Mouse (Mus musculus): ENCODE results near the gene Galntl6.
"Not testable (repeated sequence)": the region's sequence is repeated elsewhere in the genome, so short reads cannot be mapped to it uniquely, and the experiment has no call there.

Gene Galntl6

GRCm38 (mm10) chr8:57766471-57767065 is 1145.9 kb downstream of the Galntl6 start:
- DNase-seq (ENCODE audit: low spot score in 2 of 2) = no peak

DNA sequence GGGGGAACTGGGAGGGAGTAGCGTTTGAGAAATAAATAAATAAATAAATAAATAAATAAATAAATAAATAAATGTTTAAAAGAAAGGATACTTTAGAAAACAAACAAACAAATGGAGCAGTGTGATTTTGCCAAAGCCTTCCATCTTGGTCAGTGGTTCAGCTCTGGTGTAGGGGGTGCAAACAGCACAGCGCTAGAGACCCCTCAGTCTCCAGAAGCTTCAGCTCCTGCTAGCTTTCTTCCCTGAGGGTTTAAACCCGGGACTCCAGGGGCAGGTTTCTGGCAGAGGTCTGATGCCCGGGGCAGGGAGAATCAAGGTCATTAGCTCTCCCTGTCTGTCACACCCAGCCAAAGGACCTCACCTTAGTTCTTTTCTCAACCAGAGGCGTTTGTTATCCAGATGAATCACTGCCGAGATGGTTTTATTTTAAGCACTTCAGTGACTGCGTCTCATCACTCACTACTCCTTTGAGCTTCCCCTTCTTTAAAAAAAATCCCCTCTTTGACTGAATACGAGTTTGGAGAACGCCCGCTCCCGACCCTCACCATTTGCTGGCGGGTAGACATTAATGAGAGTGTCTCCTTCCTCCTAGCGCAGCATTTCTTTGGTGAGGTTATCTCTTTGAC is 1146.6 kb downstream of the Galntl6 start:
- no peak for DNase-seq (ENCODE audit: low spot score in 2 of 2)

DNA sequence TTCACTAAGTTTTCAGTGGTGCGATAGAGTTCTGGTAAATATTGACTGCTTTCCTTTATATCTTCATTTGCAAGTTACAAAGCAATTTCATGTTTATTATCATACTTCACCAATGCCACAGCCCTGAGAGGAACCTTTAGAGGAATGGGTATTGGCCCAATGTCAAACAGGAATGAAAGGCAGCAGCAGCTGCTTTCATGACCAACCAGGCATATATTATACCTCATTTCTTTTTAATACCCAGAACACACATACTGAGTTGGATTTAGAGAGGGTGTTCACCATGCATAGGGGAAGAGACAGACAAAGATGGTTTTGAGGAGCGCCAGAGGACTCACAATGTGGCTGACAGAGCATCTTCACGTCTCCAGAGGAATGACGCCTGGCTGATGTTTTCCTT is 1147.2 kb downstream of the Galntl6 start:
- DNase-seq (ENCODE audit: low spot score in 2 of 2) = no peak

- DNase-seq (ENCODE audit: low spot score in 2 of 2) = not testable (repeated sequence)
These were observed 1149.8 kb downstream of the Galntl6 start for GRCm38 (mm10) chr8:57762622-57763021.

DNA sequence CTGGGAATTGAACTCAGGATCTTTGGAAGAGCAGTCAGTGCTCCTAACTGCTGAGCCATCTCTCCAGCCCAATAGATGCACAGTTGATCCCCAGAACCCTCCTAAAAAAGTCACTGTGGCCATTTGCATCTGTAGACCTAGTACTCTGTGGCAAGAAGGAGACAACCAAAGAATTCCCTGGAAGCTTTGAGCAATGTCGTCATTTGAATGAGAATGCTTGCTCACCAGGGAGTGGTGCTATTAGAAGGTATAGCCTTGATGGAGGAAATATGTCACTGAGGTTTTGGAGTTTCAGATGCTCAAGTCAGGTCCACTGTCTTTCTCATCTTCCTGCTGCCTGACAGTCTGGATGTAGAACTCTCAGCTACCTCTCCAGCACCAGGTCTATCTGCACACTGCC is 1151.5 kb downstream of the Galntl6 start:
- DNase-seq (ENCODE audit: low spot score in 2 of 2) = no peak

- no peak for DNase-seq (ENCODE audit: low spot score in 2 of 2)
These were observed 1153.6 kb downstream of the Galntl6 start for GRCm38 (mm10) chr8:57758857-57759256.

- no peak for DNase-seq (ENCODE audit: low spot score in 2 of 2)
These were observed 1155.0 kb downstream of the Galntl6 start for GRCm38 (mm10) chr8:57757476-57757875.

DNA sequence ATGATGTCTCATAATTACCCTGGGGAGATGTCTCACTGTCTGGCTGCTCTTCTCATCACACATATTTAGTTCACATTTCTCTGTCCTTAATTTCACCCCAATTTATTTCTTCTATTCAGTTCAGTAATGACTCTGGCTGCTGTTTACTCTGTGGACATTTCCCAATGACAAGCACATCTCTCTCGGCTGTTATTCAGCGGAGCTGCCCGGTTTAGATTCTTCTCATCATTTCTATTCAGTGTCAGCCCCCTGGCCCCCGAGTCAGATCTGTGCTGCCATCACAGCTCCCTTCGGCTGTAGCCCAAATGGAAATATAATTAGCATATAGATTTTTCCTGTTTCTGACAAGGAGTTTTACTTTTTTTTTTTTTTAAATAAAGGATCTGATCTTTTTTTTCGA is 1158.4 kb downstream of the Galntl6 start:
- DNase-seq (ENCODE audit: low spot score in 2 of 2) = no peak

- DNase-seq (ENCODE audit: low spot score in 2 of 2) = no peak
These were observed 1168.8 kb downstream of the Galntl6 start for GRCm38 (mm10) chr8:57743636-57744035.

DNA sequence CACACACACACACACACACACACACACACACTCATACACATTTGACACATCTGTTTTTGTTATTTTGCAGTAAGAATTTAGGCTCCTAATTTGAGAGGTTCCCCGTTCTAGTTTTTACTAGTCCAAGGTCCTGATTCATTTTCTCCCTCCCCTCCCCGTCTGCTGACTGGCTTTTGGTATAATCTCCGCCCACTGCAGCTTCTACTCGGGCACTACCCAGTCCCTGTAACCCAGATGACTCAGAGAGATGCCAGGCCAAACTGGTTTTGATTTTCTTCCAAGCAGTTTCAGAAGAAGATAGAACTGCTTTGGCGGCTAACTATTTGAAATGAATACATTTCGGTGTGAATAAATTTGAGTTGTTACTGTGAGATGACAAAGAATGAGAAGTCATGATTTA is 1170.5 kb downstream of the Galntl6 start:
- DNase-seq (ENCODE audit: low spot score in 2 of 2) = no peak

DNA sequence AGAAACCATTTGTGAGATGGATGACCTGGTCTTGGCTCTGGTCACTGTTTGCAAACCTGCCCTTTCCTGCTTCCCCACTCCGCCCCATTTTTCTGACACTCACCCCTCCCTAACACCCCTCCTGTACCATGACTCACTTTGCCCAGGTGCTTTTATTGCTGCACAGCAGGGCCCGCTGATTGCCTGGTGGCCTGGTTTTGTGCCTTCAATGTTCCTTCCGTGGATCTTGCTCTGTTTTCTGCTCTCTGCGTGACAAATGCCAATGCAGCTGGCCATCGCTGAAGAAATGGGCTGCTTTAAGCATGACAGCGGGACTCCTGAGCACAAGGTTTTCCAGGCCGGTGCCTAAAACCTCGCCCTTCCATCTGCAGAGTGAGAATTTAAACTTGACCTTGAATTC is 1171.1 kb downstream of the Galntl6 start:
- no peak for DNase-seq (ENCODE audit: low spot score in 2 of 2)

DNA sequence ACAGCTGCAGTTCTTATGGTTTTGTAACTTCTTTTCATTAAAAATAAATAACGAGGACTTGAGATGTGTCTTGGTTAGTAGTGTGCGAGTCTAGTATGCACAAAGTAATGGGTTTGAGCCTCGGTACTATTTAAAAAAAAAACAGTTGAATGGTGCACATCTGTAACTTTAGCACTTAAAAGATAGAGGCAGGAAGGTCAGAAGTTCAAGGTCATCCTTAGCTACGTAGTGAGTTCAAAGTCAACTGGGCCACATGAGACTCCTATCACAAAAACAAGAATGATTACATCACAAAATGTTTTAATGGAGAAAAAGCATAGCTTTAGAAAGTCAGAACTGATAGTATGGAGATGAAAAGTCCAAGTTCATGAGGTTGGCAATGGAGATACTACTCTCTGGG is 1175.2 kb downstream of the Galntl6 start:
- no peak for DNase-seq (ENCODE audit: low spot score in 2 of 2)

GRCm38 (mm10) chr8:57732795-57733194 is 1179.6 kb downstream of the Galntl6 start:
- no peak for DNase-seq (ENCODE audit: low spot score in 2 of 2)

DNA sequence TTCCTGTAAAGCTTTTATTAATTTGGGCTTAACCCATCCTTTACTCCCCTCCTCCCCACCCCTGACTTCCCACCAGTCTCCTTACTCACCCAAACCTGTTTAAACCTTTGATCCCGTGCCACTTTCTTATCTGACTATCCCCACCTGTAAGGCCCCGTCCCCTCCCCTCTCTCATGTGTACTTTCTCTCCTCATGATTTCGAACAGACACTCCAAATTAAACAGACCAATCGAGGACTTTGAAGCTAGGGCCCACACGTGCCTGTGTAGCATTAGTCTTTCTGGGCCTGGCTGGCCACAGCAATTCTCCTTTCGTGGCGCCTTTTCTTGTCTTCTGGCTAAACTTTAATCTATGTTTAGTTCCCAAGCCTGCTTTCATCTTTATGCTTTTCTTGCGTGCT is 1180.8 kb downstream of the Galntl6 start:
- no peak for DNase-seq (ENCODE audit: low spot score in 2 of 2)

- DNase-seq (ENCODE audit: low spot score in 2 of 2) = no peak
These were observed 1184.2 kb downstream of the Galntl6 start for GRCm38 (mm10) chr8:57728276-57728675.

DNA sequence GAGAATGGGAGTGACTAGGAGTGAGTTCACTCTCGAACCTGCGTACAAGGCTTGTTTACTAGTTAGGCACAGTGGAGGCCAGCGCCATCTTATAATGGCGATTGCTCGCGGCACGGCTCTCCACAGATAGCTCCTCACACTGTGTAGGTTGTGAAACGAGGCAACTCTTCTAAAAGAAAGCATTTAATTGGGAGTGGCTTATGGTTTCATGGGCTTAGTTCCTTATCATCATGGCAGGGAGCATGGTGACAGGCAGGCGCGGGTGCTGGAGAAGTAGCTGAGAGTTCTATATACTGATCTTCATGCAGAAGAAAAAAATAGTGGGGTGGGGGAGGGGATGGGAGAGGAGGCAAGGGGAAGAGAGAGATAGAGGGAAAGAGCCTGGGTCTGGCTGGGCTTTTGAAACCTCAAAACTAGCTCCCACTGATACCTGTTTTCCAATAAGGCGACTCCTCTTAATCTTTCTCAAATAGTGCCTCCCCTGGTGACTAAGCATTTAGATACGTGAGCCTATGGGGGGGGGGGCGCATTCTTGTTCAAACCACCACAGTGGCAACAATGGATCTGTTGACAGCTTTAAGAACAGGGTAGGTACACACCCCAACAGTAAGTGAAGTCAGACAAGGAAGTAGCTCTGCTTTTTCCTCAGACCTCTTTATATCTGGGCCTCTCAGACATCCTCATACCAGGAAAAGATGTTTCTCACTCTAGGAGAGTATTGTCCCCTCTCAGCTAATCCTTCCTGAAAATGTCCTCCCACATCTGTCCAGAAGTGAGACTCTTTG is 1187.4 kb downstream of the Galntl6 start:
- no peak for DNase-seq (ENCODE audit: low spot score in 2 of 2)
